Mouse (Mus musculus) embryonic fibroblast, embryonic 13.5 days (primary cell): ENCODE measurements around the gene Ypel5.

ENCODE experiments used
- CTCF ChIP-seq: IDR thresholded peaks from 2 replicates; pipeline ENCODE4 v1.5.1; 2011; ENCODE audit warnings: mild to moderate bottlenecking, control low read depth, low read length, moderate library complexity, borderline replicate concordance; ENCODE audit not compliant: insufficient read depth
- POLR2A ChIP-seq: IDR thresholded peaks from 2 replicates; pipeline ENCODE4 v1.6.1; 2011; ENCODE audit warnings: low read depth, mild to moderate bottlenecking, control low read depth, low read length, moderate library complexity

- TF ChIP-seq CTCF (no peak), POLR2A (no peak)
Observed at GRCm38 (mm10) chr17:72881051-72881450, 44.8 kb downstream of the Ypel5 start.
